Mouse (Mus musculus): ENCODE results near the gene Btbd35f29. TPM values are rescaled to one million over a fixed set of nuclear protein-coding genes. Genes with fewer than 3 reads are reported as not detected.

Btbd35f29 gene
- not detected in 2 replicates for polyA plus RNA-seq (2012; rRNA removed)

DNA sequence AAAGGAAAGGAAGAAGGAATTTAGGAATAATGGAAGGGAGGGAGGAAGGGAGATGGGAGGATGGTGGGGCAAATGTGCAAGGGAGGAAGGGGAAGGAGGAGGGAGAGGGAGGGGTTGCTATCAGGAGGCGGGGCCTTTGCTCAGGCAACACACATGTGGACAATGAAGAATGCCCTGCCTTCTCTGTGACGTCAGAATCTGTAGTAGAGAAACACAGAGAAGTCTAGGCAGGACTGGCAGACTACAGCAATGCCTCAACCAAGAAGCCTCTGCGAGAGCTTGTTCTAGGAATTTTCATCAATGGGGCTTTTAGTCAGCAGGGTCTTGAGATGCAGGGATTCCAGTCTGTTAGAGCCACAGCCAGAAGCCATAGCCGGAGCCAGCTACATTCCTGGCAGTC is at the start of gene Btbd35f29:
Gene Btbd35f29 (plus strand): TSS at position 301 of the 400 bp plus-strand sequence.

Other genes with a start within 250 kb of the Btbd35f29 start
- gene Spin2f, start 136.2 kb downstream of the Btbd35f29 start, polyA plus RNA-seq (2012; rRNA removed), result not detected in 2 replicates
- not detected in 2 replicates for gene Btbd35f26, start 218.8 kb downstream of the Btbd35f29 start, polyA plus RNA-seq (2012; rRNA removed)